Mouse (Mus musculus): ENCODE measurements around the gene Iqsec3. TPM values are rescaled to one million over a fixed set of nuclear protein-coding genes. Genes with fewer than 3 reads are reported as not detected.

Iqsec3 gene
- total RNA-seq, 1 experiment from 2014 or later: not detected

DNA sequence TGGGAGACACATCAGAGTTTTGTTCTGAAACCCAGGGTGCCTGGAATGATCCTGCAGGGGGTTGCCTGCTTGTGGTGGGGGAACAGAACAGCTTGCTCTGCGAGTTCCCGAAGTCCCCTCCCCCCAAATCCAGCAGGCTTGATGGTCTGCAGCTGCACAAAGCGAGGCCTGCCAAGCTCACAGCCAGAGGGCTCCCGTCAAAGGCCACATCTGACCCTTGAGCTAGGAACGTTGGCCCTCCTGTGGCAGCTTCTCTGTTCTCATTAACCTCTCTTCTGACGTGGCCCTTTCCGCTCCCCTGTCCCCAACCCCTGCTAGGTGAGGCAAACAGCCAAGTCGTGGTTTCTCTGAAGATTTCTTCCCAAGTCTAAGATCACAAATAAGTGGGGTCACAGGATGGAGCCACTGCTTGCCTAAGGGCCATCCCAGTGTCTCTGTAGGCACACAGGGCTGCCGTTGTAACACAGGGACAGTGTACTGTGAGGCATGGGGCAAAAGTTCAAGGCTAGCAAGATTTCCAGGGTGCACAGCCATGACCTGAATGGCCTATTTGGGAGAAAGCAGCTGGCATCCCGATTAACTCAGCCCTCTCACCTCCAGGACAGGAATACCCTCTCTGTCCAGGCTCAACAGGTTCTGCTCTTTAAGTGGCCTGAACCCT, 143.5 kb downstream of the Iqsec3 start:
- no peak for ATAC-seq (ENCODE audit: extremely low read depth, insufficient number of reproducible peaks, low FRiP score, poor library complexity, severe bottlenecking)

DNA sequence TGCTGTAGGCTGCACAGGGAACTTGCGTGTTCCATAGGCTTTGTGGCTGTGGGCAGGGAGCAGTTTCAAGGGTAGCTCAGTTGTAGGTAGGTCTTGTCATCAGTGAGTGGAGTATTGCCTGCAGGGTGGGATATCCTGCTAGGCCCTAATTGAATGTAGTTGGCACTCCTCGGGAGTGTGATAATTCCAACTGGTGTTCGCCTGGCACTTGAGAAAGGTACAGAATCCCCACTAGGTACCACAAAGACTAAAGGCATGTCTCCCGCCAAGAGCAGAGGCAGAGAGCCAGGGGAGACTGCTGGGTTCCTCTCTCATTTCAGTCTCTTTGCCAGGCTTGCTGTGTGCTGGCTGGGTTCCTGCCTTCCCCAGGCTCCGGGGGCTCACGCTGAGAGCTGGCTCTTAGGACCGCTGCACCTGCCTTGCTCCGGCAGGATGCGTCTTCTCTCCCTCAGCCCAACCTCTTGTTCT, 145.0 kb downstream of the Iqsec3 start:
- ATAC-seq (ENCODE audit: extremely low read depth, insufficient number of reproducible peaks, low FRiP score, poor library complexity, severe bottlenecking): no peak

- no peak for ATAC-seq (ENCODE audit: extremely low read depth, insufficient number of reproducible peaks, low FRiP score, poor library complexity, severe bottlenecking)
These were observed 146.9 kb downstream of the Iqsec3 start for GRCm38 (mm10) chr6:121326486-121327069.

GRCm38 (mm10) chr6:121325740-121326139, 147.7 kb downstream of the Iqsec3 start:
- no peak for ATAC-seq (ENCODE audit: extremely low read depth, insufficient number of reproducible peaks, low FRiP score, poor library complexity, severe bottlenecking)

GRCm38 (mm10) chr6:121325298-121325697, 148.2 kb downstream of the Iqsec3 start:
- no peak for ATAC-seq (ENCODE audit: extremely low read depth, insufficient number of reproducible peaks, low FRiP score, poor library complexity, severe bottlenecking)

Other genes starting within 250 kb of the Iqsec3 start
- gene Usp18, start 227.8 kb downstream of the Iqsec3 start, total RNA-seq (2017): 21.8 and 24.1 TPM in 2 replicates
- 1.7 and 1.9 TPM in 2 replicates for gene Slc6a13, start 173.5 kb downstream of the Iqsec3 start, total RNA-seq (2017)
- 3.8 and 4.0 TPM in 2 replicates for gene Slc6a12, start 130.6 kb downstream of the Iqsec3 start, total RNA-seq (2017)
- gene A2m, start 161.7 kb upstream of the Iqsec3 start, total RNA-seq (2017): not detected in 2 replicates